Mouse (Mus musculus): ENCODE data around the gene Zfp146. TPM values are rescaled to one million over a fixed set of nuclear protein-coding genes. Genes with fewer than 3 reads are reported as not detected.
A peak's percentile ranks its signal among the peaks of the same experiment; 100 is the strongest.

Zfp146 gene
- polyA plus RNA-seq, 1 experiment = 7.3 TPM

GRCm38 (mm10) chr7:30197592-30198129 is 28.1 kb upstream of the Zfp146 start:
- no peaks in the 10 kb centered on the region for H3K27me3 ChIP-seq (ENCODE audit: control insufficient read depth, insufficient read depth, low read length)
- H3K4me1 ChIP-seq (ENCODE audit: control insufficient read depth, insufficient read depth, insufficient read length) = no peaks in the 10 kb centered on the region; the same call in 1 of the 2 replicates
- DNase-seq (ENCODE audit: low read depth in 1 of 2, low spot score in 2 of 2) = no peak
- TF ChIP-seq POLR2A (IDR thresholded peaks at IDR 0.05; ENCODE audit: low read depth, low read length) = no peak
- TF ChIP-seq CTCF (IDR thresholded peaks at IDR 0.05; ENCODE audit: extremely low read depth, insufficient read depth, insufficient read length, insufficient replicate concordance) = no peak
- WGBS = 49% methylated on average over 5 of the region's 5 CpGs
- H3K36me3 ChIP-seq (ENCODE audit: control insufficient read depth, insufficient read depth, low read length) = peaks cover 1% of the 10 kb centered on the region
- H3K4me3 ChIP-seq (ENCODE audit: extremely low read depth, insufficient read depth, insufficient read length) = no peak overlapping the region
- H3K27ac ChIP-seq (ENCODE audit: insufficient read depth, low read length) = no peak overlapping the region

GRCm38 (mm10) chr7:30196171-30196570 is 26.6 kb upstream of the Zfp146 start:
- Histone ChIP-seq H3K4me1 (ENCODE audit: control insufficient read depth, insufficient read depth, insufficient read length) (no peaks in the 10 kb centered on the region; the same call in 1 of the 2 replicates), H3K36me3 (ENCODE audit: control insufficient read depth, insufficient read depth, low read length) (peaks cover 7% of the 10 kb centered on the region), H3K27ac (ENCODE audit: insufficient read depth, low read length) (no peak overlapping the region), H3K4me3 (ENCODE audit: extremely low read depth, insufficient read depth, insufficient read length) (no peak overlapping the region), H3K27me3 (ENCODE audit: control insufficient read depth, insufficient read depth, low read length) (no peaks in the 10 kb centered on the region)
- no peak for TF ChIP-seq CTCF (IDR thresholded peaks at IDR 0.05; ENCODE audit: extremely low read depth, insufficient read depth, insufficient read length, insufficient replicate concordance)
- no peak for TF ChIP-seq POLR2A (IDR thresholded peaks at IDR 0.05; ENCODE audit: low read depth, low read length)
- DNase-seq (ENCODE audit: low read depth in 1 of 2, low spot score in 2 of 2) = no peak
- WGBS = 76% methylated on average over 6 of the region's 6 CpGs

GRCm38 (mm10) chr7:30195461-30195860 is 25.9 kb upstream of the Zfp146 start:
- H3K4me3 ChIP-seq (ENCODE audit: extremely low read depth, insufficient read depth, insufficient read length) = no peak overlapping the region

DNA sequence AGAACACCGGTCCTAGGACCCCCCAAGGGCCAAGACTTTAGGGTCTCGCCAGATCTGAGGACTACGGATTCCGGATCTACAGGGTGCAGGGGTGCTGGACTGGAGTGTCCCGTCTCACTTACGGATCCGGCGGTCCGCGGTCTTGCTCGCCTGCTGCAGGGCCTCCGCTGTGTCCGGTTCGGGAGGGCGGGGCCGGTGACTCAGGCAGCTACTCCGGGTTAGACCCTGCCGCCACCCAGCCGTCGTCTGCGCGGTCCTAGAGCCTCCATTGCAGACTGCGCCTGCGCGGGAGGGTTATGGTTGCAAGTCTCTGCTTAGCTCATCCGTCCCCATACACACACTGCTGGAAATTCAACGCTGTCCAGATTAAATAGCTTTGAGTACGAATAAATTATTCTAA is 25.3 kb upstream of the Zfp146 start:
- Histone ChIP-seq H3K36me3 (ENCODE audit: control insufficient read depth, insufficient read depth, low read length) (peaks cover 10% of the 10 kb centered on the region), H3K4me1 (ENCODE audit: control insufficient read depth, insufficient read depth, insufficient read length) (no peaks in the 10 kb centered on the region; the same call in 1 of the 2 replicates), H3K27me3 (ENCODE audit: control insufficient read depth, insufficient read depth, low read length) (no peaks in the 10 kb centered on the region), H3K4me3 (ENCODE audit: extremely low read depth, insufficient read depth, insufficient read length) (peak overlapping the region; percentile 94), H3K27ac (ENCODE audit: insufficient read depth, low read length) (peak overlapping the region; percentile 80)
- under 1% methylated on average over 28 of the region's 28 CpGs for WGBS
- TF ChIP-seq CTCF (IDR thresholded peaks at IDR 0.05; ENCODE audit: extremely low read depth, insufficient read depth, insufficient read length, insufficient replicate concordance) (no peak), POLR2A (IDR thresholded peaks at IDR 0.05; ENCODE audit: low read depth, low read length) (no peak; the same call in none of the 2 replicates)
- peak; percentile 84 to 96 for DNase-seq (ENCODE audit: low read depth in 1 of 2, low spot score in 2 of 2)

More at GRCm38 (mm10) chr7:30195461-30195860, 25.9 kb upstream of the Zfp146 start:
- Histone ChIP-seq H3K27me3 (ENCODE audit: control insufficient read depth, insufficient read depth, low read length) (no peaks in the 10 kb centered on the region), H3K36me3 (ENCODE audit: control insufficient read depth, insufficient read depth, low read length) (peaks cover 8% of the 10 kb centered on the region), H3K27ac (ENCODE audit: insufficient read depth, low read length) (no peak overlapping the region), H3K4me1 (ENCODE audit: control insufficient read depth, insufficient read depth, insufficient read length) (no peaks in the 10 kb centered on the region; the same call in 1 of the 2 replicates)
- TF ChIP-seq POLR2A (IDR thresholded peaks at IDR 0.05; ENCODE audit: low read depth, low read length) (no peak), CTCF (IDR thresholded peaks at IDR 0.05; ENCODE audit: extremely low read depth, insufficient read depth, insufficient read length, insufficient replicate concordance) (no peak)
- no peak for DNase-seq (ENCODE audit: low read depth in 1 of 2, low spot score in 2 of 2)
- WGBS = 75% methylated on average over 6 of the region's 6 CpGs

DNA sequence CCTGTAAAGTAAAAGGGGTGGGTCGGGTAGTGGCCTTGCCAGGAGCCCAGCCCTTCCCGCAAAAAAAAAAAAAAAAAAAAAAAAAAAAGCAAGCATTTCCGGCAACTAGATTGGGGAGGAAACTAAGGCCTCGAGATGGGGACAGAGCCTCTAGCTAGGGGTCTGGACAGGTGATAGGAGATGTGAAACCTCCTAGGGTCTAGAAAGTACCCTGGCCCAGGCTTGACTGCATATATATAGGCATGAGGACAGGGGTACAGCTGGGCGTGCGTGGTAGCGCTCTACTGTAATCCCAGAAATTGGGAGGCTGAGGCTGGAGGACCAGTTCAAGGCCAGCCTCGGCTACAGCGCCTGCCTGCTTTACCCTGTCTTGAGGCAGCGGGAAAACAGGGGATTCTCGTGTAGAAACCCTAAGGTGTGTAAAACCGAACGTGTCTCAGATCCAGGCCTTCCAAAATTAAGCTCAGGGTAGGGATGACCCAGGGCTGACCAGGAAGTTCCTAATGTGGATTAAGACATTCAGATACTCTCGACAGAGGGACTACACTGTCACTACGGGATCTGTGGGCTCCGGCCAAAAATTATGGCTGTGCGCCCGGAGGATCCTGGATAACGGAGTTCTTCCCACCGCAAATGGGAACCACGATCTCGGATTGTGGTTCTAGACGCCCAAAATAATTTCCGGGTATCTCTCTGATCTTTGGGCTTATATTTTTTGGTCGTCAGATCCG is 24.7 kb upstream of the Zfp146 start:
- TF ChIP-seq POLR2A (IDR thresholded peaks at IDR 0.05; ENCODE audit: low read depth, low read length) (no peak), CTCF (IDR thresholded peaks at IDR 0.05; ENCODE audit: extremely low read depth, insufficient read depth, insufficient read length, insufficient replicate concordance) (no peak)
- no peak for DNase-seq (ENCODE audit: low read depth in 1 of 2, low spot score in 2 of 2)
- no peaks in the 10 kb centered on the region; the same call in 1 of the 2 replicates for H3K4me1 ChIP-seq (ENCODE audit: control insufficient read depth, insufficient read depth, insufficient read length)
- peak overlapping the region; percentile 80 for H3K27ac ChIP-seq (ENCODE audit: insufficient read depth, low read length)
- WGBS = under 1% methylated on average over 26 of the region's 26 CpGs
- H3K27me3 ChIP-seq (ENCODE audit: control insufficient read depth, insufficient read depth, low read length) = no peaks in the 10 kb centered on the region
- H3K36me3 ChIP-seq (ENCODE audit: control insufficient read depth, insufficient read depth, low read length) = peaks cover 10% of the 10 kb centered on the region
- H3K4me3 ChIP-seq (ENCODE audit: extremely low read depth, insufficient read depth, insufficient read length) = peak overlapping the region; percentile 94

GRCm38 (mm10) chr7:30193581-30194100 is 24.1 kb upstream of the Zfp146 start:
- H3K4me1 ChIP-seq (ENCODE audit: control insufficient read depth, insufficient read depth, insufficient read length) = no peaks in the 10 kb centered on the region; the same call in 1 of the 2 replicates
- no peaks in the 10 kb centered on the region for H3K27me3 ChIP-seq (ENCODE audit: control insufficient read depth, insufficient read depth, low read length)
- H3K27ac ChIP-seq (ENCODE audit: insufficient read depth, low read length) = no peak overlapping the region
- H3K36me3 ChIP-seq (ENCODE audit: control insufficient read depth, insufficient read depth, low read length) = peaks cover 13% of the 10 kb centered on the region
- DNase-seq (ENCODE audit: low read depth in 1 of 2, low spot score in 2 of 2) = peak; percentile 42 to 79
- peak overlapping the region; percentile 94 for H3K4me3 ChIP-seq (ENCODE audit: extremely low read depth, insufficient read depth, insufficient read length)
- WGBS = 3% methylated on average over 26 of the region's 26 CpGs
- no peak for TF ChIP-seq POLR2A (IDR thresholded peaks at IDR 0.05; ENCODE audit: low read depth, low read length)

All from spleen, adult 2 months (tissue).